Mouse (Mus musculus): ENCODE results near the gene Cldnd2. TPM values are rescaled to one million over a fixed set of nuclear protein-coding genes. Genes with fewer than 3 reads are reported as not detected.

Gene Cldnd2
- polyA plus RNA-seq, 1 experiment from 2014 or later: not detected

DNA sequence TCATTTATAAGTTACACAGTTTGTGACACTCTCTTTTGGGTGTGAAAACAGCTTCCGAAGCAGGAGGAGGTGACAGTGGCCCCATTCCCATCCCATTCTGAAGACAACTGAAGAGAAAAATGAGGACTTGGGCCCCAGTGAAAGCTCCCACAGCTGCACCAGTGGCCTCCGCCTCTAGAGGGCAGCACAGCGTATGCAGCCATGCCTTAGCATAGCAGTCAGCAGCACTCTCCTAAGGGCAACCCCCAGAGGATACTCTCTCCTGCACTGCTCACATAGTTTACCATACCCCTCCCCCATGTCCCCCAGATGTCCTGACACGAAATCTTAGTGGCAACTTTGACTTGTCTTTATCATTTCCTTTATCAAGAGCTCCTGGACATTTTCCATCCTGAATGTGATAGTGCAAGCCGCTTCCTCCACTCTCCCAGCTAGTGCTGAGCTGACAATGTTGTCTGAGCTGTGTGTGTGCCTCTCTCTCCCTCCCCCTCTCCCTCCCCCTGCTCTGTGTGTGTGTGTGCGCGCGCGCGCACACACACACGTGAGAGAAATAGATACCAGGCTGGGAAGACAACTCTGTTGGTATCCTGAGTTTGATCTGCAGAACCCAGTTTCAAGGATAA is 17.5 kb upstream of the Cldnd2 start:
- H3K9ac ChIP-seq (replicated peaks; ENCODE audit: low read depth, low read length): no peak overlapping the region
- H3K27me3 ChIP-seq (ENCODE audit: control insufficient read depth, insufficient read depth, low read length): no peaks in the 10 kb centered on the region
- H3K4me3 ChIP-seq (ENCODE audit: low read depth, low read length): no peak overlapping the region
- no peaks in the 10 kb centered on the region for H3K4me1 ChIP-seq (ENCODE audit: control insufficient read depth, insufficient read depth, low read length)
- H3K27ac ChIP-seq (ENCODE audit: low read length): no peak overlapping the region
- no peaks in the 10 kb centered on the region for H3K36me3 ChIP-seq (ENCODE audit: control insufficient read depth, insufficient read depth, low read length)
- no peaks in the 10 kb centered on the region for H3K9me3 ChIP-seq (ENCODE audit: control insufficient read depth, low read depth, low read length)
- H3K4me2 ChIP-seq (replicated peaks; ENCODE audit: low read depth, low read length): no peak overlapping the region; the same call in 1 of the 2 replicates
- peak; percentile 78; the same call in 1 of the 2 replicates for ATAC-seq (ENCODE audit: insufficient number of reproducible peaks, insufficient read depth, low FRiP score, low read depth)
- WGBS: 8% methylated on average over 11 of the region's 11 CpGs

DNA sequence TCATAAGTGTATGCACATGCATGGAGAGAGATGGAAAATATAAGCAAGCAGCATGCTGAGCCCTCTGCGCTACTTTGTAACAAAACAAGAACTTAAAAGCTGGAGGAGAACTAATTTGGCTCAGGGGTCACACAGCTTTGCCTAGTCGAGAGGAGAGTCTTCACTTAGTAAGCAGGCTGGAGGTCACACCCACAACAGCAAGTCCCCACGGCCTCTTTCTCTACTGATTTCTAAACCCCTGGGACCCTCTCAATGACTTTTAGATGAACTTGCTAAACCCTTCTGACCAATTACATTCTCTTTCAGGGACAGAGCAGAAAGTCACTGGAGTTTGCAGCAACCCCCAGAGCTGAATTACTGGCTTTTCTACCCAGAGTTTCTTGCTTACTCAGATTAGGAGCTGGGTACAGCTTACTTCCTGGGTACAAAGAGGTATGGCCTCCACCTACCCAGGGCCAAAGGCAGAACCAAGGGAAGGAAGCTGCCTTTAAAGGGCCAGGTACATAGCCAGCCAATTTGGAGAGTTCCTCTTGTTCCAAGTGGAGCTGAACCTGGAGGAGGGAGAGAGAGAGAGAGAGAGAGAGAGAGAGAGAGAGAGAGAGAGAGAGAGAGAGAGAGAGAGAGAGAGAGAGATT is 16.5 kb upstream of the Cldnd2 start:
- H3K27me3 ChIP-seq (ENCODE audit: control insufficient read depth, insufficient read depth, low read length): no peaks in the 10 kb centered on the region

DNA sequence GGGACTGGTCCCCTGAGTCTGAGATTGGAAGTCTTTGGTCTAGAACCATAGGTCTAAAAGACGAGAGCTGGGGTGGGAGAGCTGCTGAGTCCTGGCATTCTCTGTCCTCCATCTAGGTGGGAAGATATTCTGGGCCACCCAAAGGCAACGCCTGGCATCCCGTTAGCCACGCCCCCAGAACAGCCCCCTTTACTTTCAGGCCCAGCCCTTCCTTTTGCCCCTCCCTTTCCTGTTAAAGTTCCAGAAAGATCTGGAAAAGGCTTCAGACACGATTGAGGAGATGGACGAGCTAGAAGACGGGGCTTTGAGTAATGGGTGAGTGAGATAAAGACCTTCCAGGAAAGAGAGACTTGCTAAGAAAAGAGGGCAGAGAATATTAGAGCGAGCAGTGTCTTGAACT is 13.2 kb upstream of the Cldnd2 start, which contains the start of gene Lim2:
Gene Lim2 (plus strand): TSS at position 265 of the 400 bp plus-strand sequence.
- H3K36me3 ChIP-seq (ENCODE audit: control insufficient read depth, insufficient read depth, low read length): no peaks in the 10 kb centered on the region
- no peak within 1 kb of the TSS for H3K4me3 ChIP-seq (ENCODE audit: low read depth, low read length)
- H3K4me1 ChIP-seq (ENCODE audit: control insufficient read depth, insufficient read depth, low read length): no peaks in the 10 kb centered on the region
- H3K27ac ChIP-seq (ENCODE audit: low read length): no peak within 1 kb of the TSS
- H3K9ac ChIP-seq (replicated peaks; ENCODE audit: low read depth, low read length): no peak within 1 kb of the TSS
- no peaks in the 10 kb centered on the region for H3K9me3 ChIP-seq (ENCODE audit: control insufficient read depth, low read depth, low read length)
- WGBS: 81% methylated on average over 8 of the region's 8 CpGs
- no peaks in the 10 kb centered on the region for H3K27me3 ChIP-seq (ENCODE audit: control insufficient read depth, insufficient read depth, low read length)
- no peak within 1 kb of the TSS for H3K4me2 ChIP-seq (replicated peaks; ENCODE audit: low read depth, low read length)
- no peak for ATAC-seq (ENCODE audit: insufficient number of reproducible peaks, insufficient read depth, low FRiP score, low read depth)

More for the DNA sequence above, 16.5 kb upstream of the Cldnd2 start:
- no peak overlapping the region for H3K9ac ChIP-seq (replicated peaks; ENCODE audit: low read depth, low read length)
- H3K36me3 ChIP-seq (ENCODE audit: control insufficient read depth, insufficient read depth, low read length): no peaks in the 10 kb centered on the region
- ATAC-seq (ENCODE audit: insufficient number of reproducible peaks, insufficient read depth, low FRiP score, low read depth): no peak
- no peak overlapping the region for H3K4me2 ChIP-seq (replicated peaks; ENCODE audit: low read depth, low read length)
- H3K27ac ChIP-seq (ENCODE audit: low read length): no peak overlapping the region
- no peaks in the 10 kb centered on the region for H3K4me1 ChIP-seq (ENCODE audit: control insufficient read depth, insufficient read depth, low read length)
- H3K4me3 ChIP-seq (ENCODE audit: low read depth, low read length): no peak overlapping the region
- WGBS: 69% methylated on average over 3 of the region's 3 CpGs
- no peaks in the 10 kb centered on the region for H3K9me3 ChIP-seq (ENCODE audit: control insufficient read depth, low read depth, low read length)

DNA sequence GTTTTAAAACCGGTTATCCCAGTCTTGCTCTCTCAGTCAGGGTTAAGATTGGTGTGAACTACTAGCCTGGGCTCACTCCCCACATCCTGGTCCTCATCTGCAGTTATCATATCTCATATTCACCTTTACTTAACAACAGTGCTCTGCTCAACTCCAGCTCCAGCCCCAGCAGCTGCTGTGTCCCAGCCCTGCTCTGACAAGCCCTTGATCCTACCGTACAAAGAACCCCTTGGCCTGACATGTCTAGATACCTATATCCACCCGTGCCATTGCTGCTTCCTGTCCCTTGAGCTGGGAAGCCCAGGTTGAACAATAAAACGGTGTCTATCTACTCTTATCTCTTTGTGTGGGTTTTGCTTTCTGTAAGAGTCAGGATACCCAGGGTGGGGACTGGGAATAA is 11.1 kb upstream of the Cldnd2 start:
- no peaks in the 10 kb centered on the region for H3K9me3 ChIP-seq (ENCODE audit: control insufficient read depth, low read depth, low read length)
- H3K9ac ChIP-seq (replicated peaks; ENCODE audit: low read depth, low read length): no peak overlapping the region
- H3K36me3 ChIP-seq (ENCODE audit: control insufficient read depth, insufficient read depth, low read length): no peaks in the 10 kb centered on the region
- no peaks in the 10 kb centered on the region for H3K27me3 ChIP-seq (ENCODE audit: control insufficient read depth, insufficient read depth, low read length)
- no peak for ATAC-seq (ENCODE audit: insufficient number of reproducible peaks, insufficient read depth, low FRiP score, low read depth)
- no peaks in the 10 kb centered on the region for H3K4me1 ChIP-seq (ENCODE audit: control insufficient read depth, insufficient read depth, low read length)
- no peak overlapping the region for H3K4me3 ChIP-seq (ENCODE audit: low read depth, low read length)
- H3K4me2 ChIP-seq (replicated peaks; ENCODE audit: low read depth, low read length): no peak overlapping the region
- 46% methylated on average over 4 of the region's 4 CpGs for WGBS
- H3K27ac ChIP-seq (ENCODE audit: low read length): no peak overlapping the region

DNA sequence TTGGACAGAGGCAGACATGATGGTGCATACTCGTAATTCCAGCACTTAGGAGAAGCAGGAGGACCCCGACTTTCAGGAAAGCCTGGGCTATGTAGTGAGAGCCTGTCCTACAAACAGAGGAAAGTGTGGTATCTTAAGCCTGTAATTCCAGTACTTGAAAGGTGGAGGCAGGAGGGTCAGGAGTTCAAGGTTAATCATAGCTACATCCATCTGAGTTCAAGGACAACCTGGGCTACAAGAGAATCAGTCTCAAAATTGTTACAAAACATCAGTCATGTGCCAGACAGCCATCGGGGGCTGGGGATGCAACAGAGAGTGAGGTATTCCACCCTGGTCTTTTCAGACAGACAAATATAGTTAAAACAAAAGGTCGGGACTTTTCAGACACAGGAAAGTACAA is 7.7 kb upstream of the Cldnd2 start:
- ATAC-seq (ENCODE audit: insufficient number of reproducible peaks, insufficient read depth, low FRiP score, low read depth): no peak
- no peak overlapping the region for H3K27ac ChIP-seq (ENCODE audit: low read length)
- H3K4me3 ChIP-seq (ENCODE audit: low read depth, low read length): no peak overlapping the region
- H3K36me3 ChIP-seq (ENCODE audit: control insufficient read depth, insufficient read depth, low read length): no peaks in the 10 kb centered on the region
- no peaks in the 10 kb centered on the region for H3K4me1 ChIP-seq (ENCODE audit: control insufficient read depth, insufficient read depth, low read length)
- no peaks in the 10 kb centered on the region for H3K27me3 ChIP-seq (ENCODE audit: control insufficient read depth, insufficient read depth, low read length)
- H3K9ac ChIP-seq (replicated peaks; ENCODE audit: low read depth, low read length): no peak overlapping the region
- H3K9me3 ChIP-seq (ENCODE audit: control insufficient read depth, low read depth, low read length): no peaks in the 10 kb centered on the region
- 63% methylated on average over 4 of the region's 4 CpGs for WGBS
- no peak overlapping the region for H3K4me2 ChIP-seq (replicated peaks; ENCODE audit: low read depth, low read length)

DNA sequence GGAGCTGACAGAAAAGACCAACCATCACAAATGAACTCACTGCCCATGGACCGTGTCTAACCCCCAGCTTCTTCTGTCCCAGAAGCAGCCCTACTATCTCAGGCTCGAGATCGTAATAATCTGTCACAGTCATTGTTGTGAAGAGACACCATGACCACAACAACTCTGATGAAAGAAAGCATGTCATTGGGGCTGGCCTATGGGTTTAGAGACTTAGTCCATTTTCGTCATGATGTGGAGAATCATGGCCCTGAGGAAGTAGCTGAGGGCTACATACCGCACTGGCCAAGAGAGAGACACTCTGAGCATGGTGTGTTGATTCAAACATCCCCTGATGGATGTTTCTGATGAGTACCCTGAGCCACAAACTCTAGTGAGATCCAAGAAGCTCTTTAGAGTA is 5.9 kb upstream of the Cldnd2 start:
- Histone ChIP-seq H3K4me3 (ENCODE audit: low read depth, low read length) (no peak overlapping the region), H3K36me3 (ENCODE audit: control insufficient read depth, insufficient read depth, low read length) (no peaks in the 10 kb centered on the region), H3K4me2 (replicated peaks; ENCODE audit: low read depth, low read length) (no peak overlapping the region), H3K27ac (ENCODE audit: low read length) (no peak overlapping the region), H3K4me1 (ENCODE audit: control insufficient read depth, insufficient read depth, low read length) (no peaks in the 10 kb centered on the region), H3K9ac (replicated peaks; ENCODE audit: low read depth, low read length) (no peak overlapping the region), H3K27me3 (ENCODE audit: control insufficient read depth, insufficient read depth, low read length) (no peaks in the 10 kb centered on the region), H3K9me3 (ENCODE audit: control insufficient read depth, low read depth, low read length) (no peaks in the 10 kb centered on the region)
- 86% methylated on average over 5 of the region's 5 CpGs for WGBS
- ATAC-seq (ENCODE audit: insufficient number of reproducible peaks, insufficient read depth, low FRiP score, low read depth): no peak

DNA sequence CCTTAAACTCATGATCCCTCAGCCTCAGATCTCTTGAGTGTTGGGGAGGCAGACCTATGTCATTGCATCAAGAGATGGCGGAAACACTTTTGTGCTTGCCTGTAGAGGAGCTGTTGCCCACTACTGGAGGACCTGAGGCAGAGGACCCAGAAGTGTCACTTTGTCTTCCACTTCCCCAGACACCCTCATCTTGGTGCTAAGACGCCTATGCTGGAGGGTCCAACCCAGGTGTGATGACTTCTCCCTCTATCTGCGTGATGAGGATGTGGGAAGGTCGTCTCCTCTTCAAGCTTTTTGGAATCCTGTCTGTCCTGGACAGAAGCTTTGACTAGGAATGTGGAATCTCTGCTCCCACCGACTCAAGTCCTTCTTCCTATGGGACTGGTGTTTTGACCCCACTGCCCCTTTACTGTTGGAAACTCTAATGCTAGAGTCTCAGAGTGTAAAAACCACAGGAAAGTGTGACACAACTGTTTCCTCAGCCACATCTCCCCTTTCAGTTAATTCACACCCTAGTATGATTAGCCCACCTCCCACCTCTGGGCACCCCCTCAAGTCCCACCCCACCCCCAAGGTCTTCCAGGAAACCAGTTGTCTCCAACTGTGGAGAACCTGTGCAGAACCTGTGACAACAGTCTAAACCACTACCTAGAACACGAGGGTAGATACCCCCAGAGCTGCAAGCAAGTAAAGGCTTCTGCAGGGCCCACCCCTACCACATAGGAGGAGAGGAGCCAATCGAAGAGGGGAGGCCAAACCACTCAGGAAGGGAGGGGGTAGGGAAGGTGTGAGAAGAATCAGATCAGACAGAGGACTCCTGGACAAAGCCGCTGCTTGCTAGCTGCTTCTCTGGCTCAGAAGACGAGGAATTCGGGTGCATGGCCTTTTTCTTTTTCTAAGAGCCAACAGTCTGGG is 4.0 kb upstream of the Cldnd2 start, which contains the start of gene Nkg7:
Gene Nkg7 (plus strand): TSS at position 733 of the 915 bp plus-strand sequence.
- H3K9ac ChIP-seq (replicated peaks; ENCODE audit: low read depth, low read length): no peak within 1 kb of the TSS
- H3K9me3 ChIP-seq (ENCODE audit: control insufficient read depth, low read depth, low read length): no peaks in the 10 kb centered on the region
- H3K27me3 ChIP-seq (ENCODE audit: control insufficient read depth, insufficient read depth, low read length): no peaks in the 10 kb centered on the region
- H3K4me3 ChIP-seq (ENCODE audit: low read depth, low read length): no peak within 1 kb of the TSS
- H3K4me1 ChIP-seq (ENCODE audit: control insufficient read depth, insufficient read depth, low read length): no peaks in the 10 kb centered on the region
- no peaks in the 10 kb centered on the region for H3K36me3 ChIP-seq (ENCODE audit: control insufficient read depth, insufficient read depth, low read length)
- no peak within 1 kb of the TSS for H3K4me2 ChIP-seq (replicated peaks; ENCODE audit: low read depth, low read length)
- 63% methylated on average over 10 of the region's 10 CpGs for WGBS
- ATAC-seq (ENCODE audit: insufficient number of reproducible peaks, insufficient read depth, low FRiP score, low read depth): no peak; the same call in 1 of the 2 replicates
- no peak within 1 kb of the TSS for H3K27ac ChIP-seq (ENCODE audit: low read length)

DNA sequence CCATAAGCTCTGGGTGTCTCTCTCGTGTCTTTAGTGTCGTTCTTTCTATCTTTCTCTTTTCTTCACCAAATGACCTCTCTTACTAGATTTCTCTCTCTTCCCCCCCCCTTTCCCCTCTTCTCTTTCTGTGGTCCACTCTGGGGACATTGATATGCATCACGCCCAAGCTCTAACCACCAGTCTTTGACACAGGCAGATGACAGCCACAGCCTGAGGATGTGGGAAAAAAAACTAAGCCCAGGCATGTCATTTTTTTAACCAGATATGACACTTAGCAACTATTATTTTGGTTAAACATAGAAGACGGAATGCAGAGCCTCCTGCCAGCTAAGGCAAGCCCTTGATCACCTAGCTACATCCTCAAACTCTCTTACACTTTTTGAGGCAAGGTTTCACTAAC is 2.0 kb upstream of the Cldnd2 start:
- H3K27me3 ChIP-seq (ENCODE audit: control insufficient read depth, insufficient read depth, low read length): no peaks in the 10 kb centered on the region
- no peak overlapping the region for H3K4me2 ChIP-seq (replicated peaks; ENCODE audit: low read depth, low read length)
- no peaks in the 10 kb centered on the region for H3K36me3 ChIP-seq (ENCODE audit: control insufficient read depth, insufficient read depth, low read length)
- H3K4me3 ChIP-seq (ENCODE audit: low read depth, low read length): no peak overlapping the region
- 79% methylated on average over 4 of the region's 4 CpGs for WGBS
- peaks cover 5% of the 10 kb centered on the region for H3K4me1 ChIP-seq (ENCODE audit: control insufficient read depth, insufficient read depth, low read length)
- no peak for ATAC-seq (ENCODE audit: insufficient number of reproducible peaks, insufficient read depth, low FRiP score, low read depth)
- H3K27ac ChIP-seq (ENCODE audit: low read length): no peak overlapping the region
- no peak overlapping the region for H3K9ac ChIP-seq (replicated peaks; ENCODE audit: low read depth, low read length)
- no peaks in the 10 kb centered on the region for H3K9me3 ChIP-seq (ENCODE audit: control insufficient read depth, low read depth, low read length)

Measured in stomach, embryonic 14.5 days (tissue).